Mouse (Mus musculus) neural tube, embryonic 11.5 days (tissue): ENCODE results near the gene Kcnn3. TPM values are rescaled to one million over a fixed set of nuclear protein-coding genes. Genes with fewer than 3 reads are reported as not detected.

Source experiments
- ATAC-seq: fragments of 200-750 bp; cut with Nextera tagmentation; 2 replicates; pipeline ENCODE4 v1.8.0; 2017; ENCODE audit warnings: moderate number of reproducible peaks, mild to moderate bottlenecking, moderate TSS enrichment, moderate library complexity; ENCODE audit not compliant: insufficient read depth, low FRiP score, low TSS enrichment
- DNase-seq: peaks from one replicate; pipeline ENCODE4 v3.0.0-alpha.2; 2015; ENCODE audit warnings: low spot score
- H3K27ac ChIP-seq: fragments of 300-500 bp; sonication (generic); 2 replicates; pipeline ENCODE4 v1.5.1; 2014; ENCODE audit warnings: low read depth, mild to moderate bottlenecking, low read length
- H3K27me3 ChIP-seq: fragments of 300-500 bp; sonication (generic); 2 replicates; pipeline ENCODE4 v1.6.1; 2014; ENCODE audit warnings: mild to moderate bottlenecking, low read length, mixed read lengths; ENCODE audit not compliant: control insufficient read depth, insufficient read depth
- H3K36me3 ChIP-seq: fragments of 300-500 bp; sonication (generic); 2 replicates; pipeline ENCODE4 v1.6.1; 2014; ENCODE audit warnings: mild to moderate bottlenecking, low read length, moderate library complexity, mixed read lengths; ENCODE audit not compliant: control insufficient read depth, insufficient read depth
- H3K4me1 ChIP-seq: fragments of 300-500 bp; sonication (generic); 2 replicates; pipeline ENCODE4 v1.6.1; 2014; ENCODE audit warnings: low read length, mixed read lengths; ENCODE audit not compliant: control insufficient read depth, insufficient read depth
- H3K4me2 ChIP-seq: fragments of 300-500 bp; sonication (generic); 2 replicates; pipeline ENCODE4 v1.6.1; 2014; ENCODE audit warnings: low read depth, mild to moderate bottlenecking, moderate library complexity
- H3K4me3 ChIP-seq: fragments of 300-500 bp; sonication (generic); 2 replicates; pipeline ENCODE4 v1.5.1; 2014; ENCODE audit warnings: low read depth, low read length
- H3K9ac ChIP-seq: fragments of 300-500 bp; sonication (generic); 2 replicates; pipeline ENCODE4 v1.6.1; 2014; ENCODE audit warnings: mild to moderate bottlenecking, low read length
- H3K9me3 ChIP-seq: fragments of 300-500 bp; sonication (generic); 2 replicates; pipeline ENCODE4 v1.6.1; 2016; ENCODE audit warnings: low read length; ENCODE audit not compliant: control insufficient read depth
- WGBS: fragments of 180-500 bp; shearing (Covaris S2); extraction: QIAGEN DNeasy Blood & Tissue Kit; methylation state at CpG from one replicate; pipeline ENCODE4 v1.1.7; 2014; 5-methylcytosine and 5-hydroxymethylcytosine counted together
- polyA plus RNA-seq: library from polyadenylated mRNA; unstranded; fragments of >200 nt; fragmentation: Nextera tagmentation; extraction: Ambion mirVana; gene quantifications from 2 replicates; pipeline ENCODE4 v1.2.1, GENCODE M21; 2014

Gene Kcnn3
- polyA plus RNA-seq, 1 experiment from 2014 or later = 1.9 TPM

GRCm38 (mm10) chr3:89578803-89579202 is 58.8 kb downstream of the Kcnn3 start:
- H3K27ac ChIP-seq = no peak overlapping the region
- H3K4me3 ChIP-seq = no peak overlapping the region
- no peak overlapping the region for H3K9ac ChIP-seq
- H3K4me1 ChIP-seq = no peaks in the 10 kb centered on the region
- DNase-seq (no peak), ATAC-seq (no peak)
- no peaks in the 10 kb centered on the region for H3K9me3 ChIP-seq
- no peak overlapping the region for H3K4me2 ChIP-seq
- no peaks in the 10 kb centered on the region for H3K36me3 ChIP-seq
- 50% methylated on average over 10 of the region's 10 CpGs for WGBS
- no peaks in the 10 kb centered on the region for H3K27me3 ChIP-seq

- H3K4me2 ChIP-seq = no peak overlapping the region
- H3K4me3 ChIP-seq = no peak overlapping the region
- H3K9ac ChIP-seq = no peak overlapping the region
- H3K36me3 ChIP-seq = no peaks in the 10 kb centered on the region
- no peaks in the 10 kb centered on the region for H3K27me3 ChIP-seq
- no peak overlapping the region for H3K27ac ChIP-seq
- H3K9me3 ChIP-seq = no peaks in the 10 kb centered on the region
- 0 out of 2 replicates have a peak, but pooled peaks cover 3% of the 10 kb centered on the region for H3K4me1 ChIP-seq
- DNase-seq (no peak), ATAC-seq (no peak)
- 58% methylated on average over 4 of the region's 4 CpGs for WGBS
These were observed 64.3 kb downstream of the Kcnn3 start for GRCm38 (mm10) chr3:89584254-89584653.

- no peak overlapping the region for H3K27ac ChIP-seq
- no peak for ATAC-seq
- H3K36me3 ChIP-seq = no peaks in the 10 kb centered on the region
- H3K27me3 ChIP-seq = no peaks in the 10 kb centered on the region
- H3K9ac ChIP-seq = no peak overlapping the region
- no peak for DNase-seq
- H3K9me3 ChIP-seq = no peaks in the 10 kb centered on the region
- no peak overlapping the region for H3K4me3 ChIP-seq
- no peak overlapping the region for H3K4me2 ChIP-seq
- 75% methylated on average over 11 of the region's 11 CpGs for WGBS
- 0 out of 2 replicates have a peak, but pooled peaks cover 3% of the 10 kb centered on the region for H3K4me1 ChIP-seq
These were observed 68.5 kb downstream of the Kcnn3 start for GRCm38 (mm10) chr3:89588436-89588835.

- no peak for ATAC-seq
- H3K9me3 ChIP-seq = no peaks in the 10 kb centered on the region
- no peak overlapping the region for H3K27ac ChIP-seq
- WGBS = 77% methylated on average over 3 of the region's 3 CpGs
- H3K27me3 ChIP-seq = no peaks in the 10 kb centered on the region
- H3K9ac ChIP-seq = no peak overlapping the region
- no peak overlapping the region for H3K4me2 ChIP-seq
- no peaks in the 10 kb centered on the region for H3K4me1 ChIP-seq
- H3K36me3 ChIP-seq = no peaks in the 10 kb centered on the region
- no peak for DNase-seq
- H3K4me3 ChIP-seq = no peak overlapping the region
These were observed 69.4 kb downstream of the Kcnn3 start for GRCm38 (mm10) chr3:89589321-89589720.

- 87% methylated on average over 4 of the region's 4 CpGs for WGBS
- H3K4me1 ChIP-seq = no peaks in the 10 kb centered on the region
These were observed 70.4 kb downstream of the Kcnn3 start for GRCm38 (mm10) chr3:89590386-89590785.

GRCm38 (mm10) chr3:89591461-89591860 is 71.5 kb downstream of the Kcnn3 start:
- Histone ChIP-seq H3K36me3 (no peaks in the 10 kb centered on the region), H3K4me1 (no peaks in the 10 kb centered on the region), H3K4me3 (no peak overlapping the region), H3K9ac (no peak overlapping the region), H3K9me3 (no peaks in the 10 kb centered on the region), H3K27ac (no peak overlapping the region), H3K27me3 (no peaks in the 10 kb centered on the region), H3K4me2 (no peak overlapping the region)
- 67% methylated on average over 3 of the region's 3 CpGs for WGBS
- no peak for DNase-seq
- ATAC-seq = no peak

More at GRCm38 (mm10) chr3:89590386-89590785, 70.4 kb downstream of the Kcnn3 start:
- H3K9ac ChIP-seq = no peak overlapping the region
- no peak for ATAC-seq
- no peak overlapping the region for H3K4me2 ChIP-seq
- H3K9me3 ChIP-seq = no peaks in the 10 kb centered on the region
- H3K4me3 ChIP-seq = no peak overlapping the region
- H3K27me3 ChIP-seq = no peaks in the 10 kb centered on the region
- H3K36me3 ChIP-seq = no peaks in the 10 kb centered on the region
- H3K27ac ChIP-seq = no peak overlapping the region
- no peak for DNase-seq

GRCm38 (mm10) chr3:89592809-89593208 is 72.8 kb downstream of the Kcnn3 start:
- Histone ChIP-seq H3K9me3 (no peaks in the 10 kb centered on the region), H3K4me1 (no peaks in the 10 kb centered on the region), H3K4me3 (no peak overlapping the region), H3K36me3 (no peaks in the 10 kb centered on the region), H3K27ac (no peak overlapping the region), H3K27me3 (no peaks in the 10 kb centered on the region), H3K4me2 (no peak overlapping the region), H3K9ac (no peak overlapping the region)
- DNase-seq (no peak), ATAC-seq (no peak)
- 75% methylated on average over 11 of the region's 11 CpGs for WGBS

- no peak overlapping the region for H3K9ac ChIP-seq
- no peak overlapping the region for H3K4me2 ChIP-seq
- H3K27me3 ChIP-seq = no peaks in the 10 kb centered on the region
- H3K9me3 ChIP-seq = no peaks in the 10 kb centered on the region
- no peak for ATAC-seq
- no peak overlapping the region for H3K27ac ChIP-seq
- no peak for DNase-seq
- H3K4me3 ChIP-seq = no peak overlapping the region
- no peaks in the 10 kb centered on the region for H3K4me1 ChIP-seq
- H3K36me3 ChIP-seq = no peaks in the 10 kb centered on the region
- 79% methylated on average over 10 of the region's 10 CpGs for WGBS
These were observed 73.6 kb downstream of the Kcnn3 start for GRCm38 (mm10) chr3:89593524-89593923.

- WGBS = 89% methylated on average over 7 of the region's 7 CpGs
- DNase-seq (no peak), ATAC-seq (no peak)
- no peaks in the 10 kb centered on the region for H3K36me3 ChIP-seq
- H3K4me3 ChIP-seq = no peak overlapping the region
- no peak overlapping the region for H3K4me2 ChIP-seq
- no peaks in the 10 kb centered on the region for H3K27me3 ChIP-seq
- H3K9me3 ChIP-seq = 0 out of 2 replicates have a peak, but pooled peaks cover 3% of the 10 kb centered on the region
- no peak overlapping the region for H3K9ac ChIP-seq
- H3K4me1 ChIP-seq = no peaks in the 10 kb centered on the region
- no peak overlapping the region for H3K27ac ChIP-seq
These were observed 78.4 kb downstream of the Kcnn3 start for GRCm38 (mm10) chr3:89598361-89598760.
